Mouse (Mus musculus): Measurements from ENCODE around the gene Ormdl3. TPM values are rescaled to one million over a fixed set of nuclear protein-coding genes. Genes with fewer than 3 reads are reported as not detected.
"Not testable (repeated sequence)": the region's sequence is repeated elsewhere in the genome, so short reads cannot be mapped to it uniquely, and the experiment has no call there.

Gene Ormdl3
- polyA plus RNA-seq (2014; fragmentation: Nextera tagmentation; extraction: Ambion mirVana), result 14.9 and 17.3 TPM in 2 replicates

DNA sequence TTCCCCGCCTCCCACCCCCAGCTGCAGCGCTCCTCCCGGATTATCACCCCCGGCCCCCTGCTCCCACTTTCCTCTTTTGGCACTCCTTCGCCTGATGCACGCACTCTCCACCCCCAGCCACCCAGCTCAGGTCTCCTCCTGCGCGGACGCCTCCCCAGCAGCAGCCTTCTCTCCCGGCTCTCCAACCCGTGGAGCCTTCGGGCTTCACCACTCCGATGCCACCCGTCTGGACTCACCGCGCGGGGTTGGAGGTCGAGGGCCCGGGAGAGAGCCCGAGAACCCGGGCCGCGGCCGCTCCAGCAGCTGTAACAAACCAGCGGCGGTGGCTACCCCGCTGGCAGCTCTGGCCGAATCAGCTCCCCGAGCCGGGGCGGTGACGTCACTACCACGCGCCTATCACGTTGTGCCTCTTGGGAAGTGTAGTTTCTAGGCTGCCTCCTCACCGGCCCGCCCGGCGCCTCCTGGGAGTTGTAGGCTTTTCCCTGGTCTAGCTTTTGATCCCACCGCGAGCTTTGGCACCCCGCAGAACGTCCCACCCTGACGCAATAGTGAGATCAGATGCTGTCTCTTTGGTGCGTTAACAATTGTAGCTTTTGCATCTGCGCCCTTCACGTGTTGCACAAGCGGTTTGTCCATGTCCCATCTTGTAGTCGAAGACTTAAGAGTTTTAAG lies at the start of gene Ormdl3:
TSS of gene Ormdl3 (minus strand) at position 477 of the 672 bp plus-strand sequence.
- WGBS, result under 1% methylated on average over 49 of the region's 49 CpGs
- Histone ChIP-seq H3K4me2 (replicated peaks) (peak within 1 kb of the TSS; percentile 87), H3K27ac (peak within 1 kb of the TSS; percentile 80), H3K9me3 (ENCODE audit: control insufficient read depth, low read length) (no peaks in the 10 kb centered on the region), H3K9ac (peak within 1 kb of the TSS; percentile 73), H3K27me3 (ENCODE audit: control insufficient read depth, insufficient read depth, low read length) (no peaks in the 10 kb centered on the region), H3K36me3 (replicated peaks; ENCODE audit: control insufficient read depth, insufficient read depth) (peaks cover 16% of the 10 kb centered on the region), H3K4me3 (replicated peaks; ENCODE audit: low read length) (peak within 1 kb of the TSS; percentile 60), H3K4me1 (replicated peaks; ENCODE audit: control insufficient read depth, insufficient read depth, low read length) (peaks cover 26% of the 10 kb centered on the region)
- DNase-seq (ENCODE audit: low spot score), result peak; percentile 99
- peak; percentile 92 for ATAC-seq (ENCODE audit: low FRiP score)

DNA sequence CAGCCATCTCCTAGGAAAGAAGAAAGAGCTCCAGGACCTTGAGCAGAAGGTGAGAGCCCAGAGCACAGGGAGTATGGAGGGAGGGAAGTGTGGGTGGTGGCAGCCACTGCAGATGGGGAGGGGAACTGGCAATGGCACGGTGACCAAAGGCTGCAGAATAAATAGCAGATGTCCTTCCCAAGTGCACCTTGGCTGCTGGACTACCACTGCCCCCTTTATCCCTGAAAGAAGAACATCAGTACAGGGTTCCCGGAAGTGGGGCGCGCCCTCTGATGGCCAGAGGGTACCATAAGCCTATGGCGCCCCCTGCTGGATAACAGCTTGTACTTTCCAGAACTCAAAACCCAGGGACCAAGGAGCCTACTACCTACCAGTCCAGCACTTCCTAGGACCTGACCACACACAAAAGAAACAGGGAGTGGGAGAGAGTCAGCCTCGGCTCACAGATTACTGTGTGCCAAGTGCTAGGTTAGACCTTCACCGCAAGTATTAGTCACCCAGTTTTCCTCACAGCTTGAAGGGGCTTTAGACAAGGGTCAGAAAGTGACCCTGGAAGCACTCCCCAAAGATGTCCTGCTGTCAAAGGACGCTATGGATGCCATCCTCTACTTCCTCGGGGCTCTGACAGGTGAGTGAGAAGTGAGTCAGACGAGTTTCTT lies 48.3 kb upstream of the Ormdl3 start:
- H3K4me2 ChIP-seq (replicated peaks); H3K36me3 ChIP-seq (replicated peaks; ENCODE audit: control insufficient read depth, insufficient read depth); H3K27me3 ChIP-seq (ENCODE audit: control insufficient read depth, insufficient read depth, low read length); H3K9me3 ChIP-seq (ENCODE audit: control insufficient read depth, low read length); H3K9ac ChIP-seq; H3K4me3 ChIP-seq (replicated peaks; ENCODE audit: low read length); ATAC-seq (ENCODE audit: low FRiP score); H3K4me1 ChIP-seq (replicated peaks; ENCODE audit: control insufficient read depth, insufficient read depth, low read length); H3K27ac ChIP-seq; DNase-seq (ENCODE audit: low spot score): not testable (repeated sequence)
- WGBS, result 31% methylated on average over 10 of the region's 10 CpGs

DNA sequence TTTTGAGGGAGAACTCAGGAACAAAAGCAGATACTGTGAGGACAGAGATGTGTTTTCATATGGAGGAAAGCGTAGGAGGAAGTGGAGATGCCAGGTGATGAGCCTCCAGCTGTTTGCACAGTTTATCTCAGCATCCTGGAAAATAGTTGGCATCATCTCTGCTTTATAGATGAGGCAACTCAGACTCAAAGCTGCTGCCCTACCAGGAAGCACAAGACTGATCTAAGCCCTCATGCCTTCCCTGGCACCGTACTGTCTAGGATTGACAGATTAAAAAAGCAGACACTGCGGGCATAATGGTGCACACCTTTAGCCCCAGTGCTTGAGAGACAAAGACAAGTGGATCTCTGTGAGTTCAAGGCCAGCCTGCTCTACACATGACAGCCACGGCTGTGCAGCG lies 43.5 kb upstream of the Ormdl3 start:
- Histone ChIP-seq H3K27me3 (ENCODE audit: control insufficient read depth, insufficient read depth, low read length) (no peaks in the 10 kb centered on the region), H3K36me3 (replicated peaks; ENCODE audit: control insufficient read depth, insufficient read depth) (no peaks in the 10 kb centered on the region), H3K9ac (no peak overlapping the region), H3K4me2 (replicated peaks) (no peak overlapping the region), H3K4me1 (replicated peaks; ENCODE audit: control insufficient read depth, insufficient read depth, low read length) (no peaks in the 10 kb centered on the region), H3K27ac (no peak overlapping the region), H3K4me3 (replicated peaks; ENCODE audit: low read length) (no peak overlapping the region), H3K9me3 (ENCODE audit: control insufficient read depth, low read length) (no peaks in the 10 kb centered on the region)
- WGBS, result 90% methylated on average over 5 of the region's 5 CpGs
- no peak for ATAC-seq (ENCODE audit: low FRiP score)
- no peak for DNase-seq (ENCODE audit: low spot score)

DNA sequence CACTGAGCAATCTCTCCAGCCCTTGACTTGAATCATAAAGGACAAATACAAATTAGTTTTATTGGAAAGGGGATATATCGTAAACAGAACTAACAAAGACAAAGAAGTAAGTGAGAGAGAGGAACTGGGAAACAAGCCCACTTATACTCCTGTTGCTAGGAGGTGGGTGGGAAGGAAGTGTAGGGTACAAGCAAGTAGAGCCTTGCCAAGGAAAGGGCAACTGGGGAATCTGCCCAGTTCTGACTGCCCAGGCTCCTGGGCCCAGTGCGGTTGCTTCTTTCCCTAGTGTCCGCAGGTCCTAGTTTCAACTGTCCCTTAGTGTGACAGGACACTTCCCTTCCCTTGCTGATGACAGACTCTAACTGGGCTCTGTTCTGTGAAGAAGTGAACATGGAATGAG lies 41.5 kb upstream of the Ormdl3 start:
- Histone ChIP-seq H3K27me3 (ENCODE audit: control insufficient read depth, insufficient read depth, low read length) (no peaks in the 10 kb centered on the region), H3K36me3 (replicated peaks; ENCODE audit: control insufficient read depth, insufficient read depth) (no peaks in the 10 kb centered on the region)
- no peak for DNase-seq (ENCODE audit: low spot score)

DNA sequence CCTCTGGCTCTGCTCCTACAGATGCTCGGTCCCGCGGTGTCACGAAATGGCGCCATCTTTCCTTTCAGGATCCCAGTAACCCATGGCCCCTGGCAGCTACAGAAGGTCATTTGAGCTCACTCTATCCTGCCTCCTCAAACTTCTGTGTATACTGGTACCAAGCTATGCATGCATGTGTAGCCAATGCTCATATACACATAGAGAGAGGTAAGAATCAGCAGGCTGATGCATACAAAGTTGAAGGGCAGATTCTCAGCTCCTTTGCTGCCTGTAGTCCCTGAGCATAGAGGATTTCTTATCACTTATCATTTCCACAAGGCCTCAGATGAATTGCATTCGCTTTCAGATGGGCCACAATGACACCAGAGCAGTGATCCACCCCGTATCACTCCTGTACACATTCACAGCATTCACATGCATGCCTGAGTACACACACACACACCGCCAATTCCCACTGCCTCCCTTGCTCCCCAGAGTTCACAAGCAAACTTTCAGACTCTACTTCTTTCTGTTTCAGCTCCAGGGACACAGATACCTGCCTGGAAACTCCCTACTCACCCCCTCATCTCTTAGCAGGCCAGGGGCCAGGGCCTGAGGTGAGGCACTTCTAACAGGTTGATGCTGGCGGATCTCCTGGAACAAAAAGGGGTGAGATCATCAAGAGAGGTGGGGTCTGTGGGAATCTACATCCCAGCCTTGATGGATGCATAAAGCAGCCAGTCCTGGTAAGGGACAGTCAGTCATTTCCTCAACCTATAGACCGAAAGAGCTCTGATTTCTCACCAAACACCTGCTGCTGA lies 38.6 kb upstream of the Ormdl3 start, which contains the start of the genes Gm12355 and Gsdma3:
TSS of gene Gm12355 (minus strand) at position 51 of the 800 bp plus-strand sequence.
TSS of gene Gsdma3 (plus strand) at position 750 of the 800 bp plus-strand sequence.
- Histone ChIP-seq H3K27me3 (ENCODE audit: control insufficient read depth, insufficient read depth, low read length) (no peaks in the 10 kb centered on the region), H3K4me3 (replicated peaks; ENCODE audit: low read length) (no peak within 1 kb of the TSS), H3K36me3 (replicated peaks; ENCODE audit: control insufficient read depth, insufficient read depth) (no peaks in the 10 kb centered on the region), H3K9me3 (ENCODE audit: control insufficient read depth, low read length) (no peaks in the 10 kb centered on the region; the same call in 1 of the 2 replicates), H3K27ac (no peak within 1 kb of the TSS), H3K9ac (no peak within 1 kb of the TSS), H3K4me2 (replicated peaks) (no peak within 1 kb of the TSS), H3K4me1 (replicated peaks; ENCODE audit: control insufficient read depth, insufficient read depth, low read length) (no peaks in the 10 kb centered on the region)
- DNase-seq (ENCODE audit: low spot score) (no peak), ATAC-seq (ENCODE audit: low FRiP score) (no peak)
- WGBS, result 91% methylated on average over 10 of the region's 10 CpGs

More for the DNA sequence above, 41.5 kb upstream of the Ormdl3 start:
- Histone ChIP-seq H3K9ac (no peak overlapping the region), H3K27ac (no peak overlapping the region), H3K4me2 (replicated peaks) (no peak overlapping the region), H3K9me3 (ENCODE audit: control insufficient read depth, low read length) (no peaks in the 10 kb centered on the region), H3K4me3 (replicated peaks; ENCODE audit: low read length) (no peak overlapping the region), H3K4me1 (replicated peaks; ENCODE audit: control insufficient read depth, insufficient read depth, low read length) (no peaks in the 10 kb centered on the region)
- ATAC-seq (ENCODE audit: low FRiP score), result no peak
- WGBS, result 87% methylated on average over 3 of the region's 3 CpGs

DNA sequence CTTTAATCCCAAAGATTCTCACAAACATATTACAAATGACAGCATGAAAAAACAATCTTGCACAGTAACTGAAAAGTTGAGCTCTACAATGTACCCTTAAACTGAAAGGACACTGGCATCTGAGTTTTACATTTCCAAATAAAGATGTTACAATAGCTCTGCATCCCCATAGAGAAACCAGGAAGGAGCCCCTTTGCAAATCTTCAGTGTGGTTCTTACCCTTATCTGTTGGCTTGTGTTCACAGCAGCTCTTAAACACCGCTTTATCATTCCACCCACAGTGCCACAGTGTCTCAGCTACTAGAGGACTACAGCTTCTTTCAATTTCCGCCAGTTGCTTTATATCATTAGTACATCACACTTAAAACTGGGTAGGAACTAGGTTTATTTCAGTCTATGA lies 37.2 kb upstream of the Ormdl3 start:
- not testable (repeated sequence) for H3K36me3 ChIP-seq (replicated peaks; ENCODE audit: control insufficient read depth, insufficient read depth); H3K9ac ChIP-seq; H3K27ac ChIP-seq; H3K4me1 ChIP-seq (replicated peaks; ENCODE audit: control insufficient read depth, insufficient read depth, low read length); H3K27me3 ChIP-seq (ENCODE audit: control insufficient read depth, insufficient read depth, low read length); H3K4me3 ChIP-seq (replicated peaks; ENCODE audit: low read length); DNase-seq (ENCODE audit: low spot score); H3K4me2 ChIP-seq (replicated peaks); H3K9me3 ChIP-seq (ENCODE audit: control insufficient read depth, low read length); ATAC-seq (ENCODE audit: low FRiP score)
- 95% methylated on average over 2 of the region's 2 CpGs for whole genome bisulfite sequencing

DNA sequence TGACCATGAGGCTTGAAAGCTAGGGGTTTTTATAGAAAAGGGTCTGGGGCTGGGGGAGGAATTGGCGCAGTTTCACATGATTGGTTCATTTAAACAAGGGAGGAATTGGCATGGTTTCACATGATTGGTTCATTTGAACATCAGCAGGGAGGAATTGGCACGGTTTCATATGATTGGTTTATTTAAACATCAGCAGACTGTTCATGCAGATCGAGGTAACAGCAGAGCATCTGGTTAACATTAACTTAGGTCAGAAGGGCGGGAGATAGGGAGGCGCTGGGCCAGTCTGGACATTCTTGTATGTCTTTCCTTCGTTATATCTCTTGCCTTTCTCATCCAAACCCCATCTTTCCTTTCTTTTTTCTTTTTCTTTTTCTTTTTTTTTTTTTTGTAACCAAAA lies 36.8 kb upstream of the Ormdl3 start:
- not testable (repeated sequence) for H3K36me3 ChIP-seq (replicated peaks; ENCODE audit: control insufficient read depth, insufficient read depth); H3K4me3 ChIP-seq (replicated peaks; ENCODE audit: low read length); ATAC-seq (ENCODE audit: low FRiP score); H3K27me3 ChIP-seq (ENCODE audit: control insufficient read depth, insufficient read depth, low read length); H3K9me3 ChIP-seq (ENCODE audit: control insufficient read depth, low read length); H3K4me1 ChIP-seq (replicated peaks; ENCODE audit: control insufficient read depth, insufficient read depth, low read length); H3K27ac ChIP-seq; H3K4me2 ChIP-seq (replicated peaks); H3K9ac ChIP-seq; DNase-seq (ENCODE audit: low spot score)
- WGBS, result 87% methylated on average over 6 of the region's 6 CpGs

DNA sequence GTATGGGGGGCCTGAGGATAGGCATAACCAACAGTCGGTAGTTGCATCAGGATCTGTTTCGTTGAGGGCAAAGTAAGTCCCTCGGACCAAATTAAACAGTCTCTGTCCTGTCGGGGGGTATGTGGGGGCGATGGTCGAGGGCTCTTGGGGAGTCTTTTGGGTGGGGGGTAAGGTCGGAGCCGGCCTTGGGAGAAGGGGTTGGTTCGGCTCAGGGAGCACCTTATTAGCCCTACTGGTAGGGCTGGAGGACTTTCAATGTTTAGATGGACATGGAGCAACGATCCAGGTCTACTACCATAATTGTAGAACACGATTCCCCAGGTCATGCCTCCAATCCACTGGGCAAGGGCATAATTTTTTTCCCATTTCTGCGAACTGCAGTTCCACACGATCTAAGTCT lies 33.6 kb upstream of the Ormdl3 start:
- 93% methylated on average over 13 of the region's 13 CpGs for WGBS
- H3K27me3 ChIP-seq (ENCODE audit: control insufficient read depth, insufficient read depth, low read length), result no peaks in the 10 kb centered on the region
- H3K9me3 ChIP-seq (ENCODE audit: control insufficient read depth, low read length), result no peaks in the 10 kb centered on the region; the same call in 1 of the 2 replicates
- H3K4me2 ChIP-seq (replicated peaks), result no peak overlapping the region
- H3K36me3 ChIP-seq (replicated peaks; ENCODE audit: control insufficient read depth, insufficient read depth), result no peaks in the 10 kb centered on the region
- H3K9ac ChIP-seq, result no peak overlapping the region
- ATAC-seq (ENCODE audit: low FRiP score), result no peak
- no peaks in the 10 kb centered on the region for H3K4me1 ChIP-seq (replicated peaks; ENCODE audit: control insufficient read depth, insufficient read depth, low read length)
- no peak for DNase-seq (ENCODE audit: low spot score)
- no peak overlapping the region for H3K4me3 ChIP-seq (replicated peaks; ENCODE audit: low read length)
- H3K27ac ChIP-seq, result no peak overlapping the region

DNA sequence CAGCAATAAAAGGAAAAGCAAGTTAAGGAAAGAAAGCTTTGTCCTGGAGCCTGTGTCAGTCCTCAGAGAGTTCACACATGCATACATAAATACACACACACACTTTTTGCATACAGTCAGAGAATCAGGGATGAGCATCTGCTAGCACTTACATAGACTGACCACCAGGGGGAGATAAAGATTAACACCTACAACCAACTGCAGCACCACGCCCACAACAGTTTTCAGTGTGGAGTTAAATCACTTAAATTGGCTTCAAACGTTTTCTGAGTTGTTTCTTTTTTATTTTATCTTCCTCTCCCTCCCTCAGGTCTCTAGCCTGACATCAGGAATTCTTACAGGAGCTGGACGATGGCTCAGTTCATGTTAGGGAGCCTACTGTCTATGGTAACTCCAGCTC lies 19.6 kb upstream of the Ormdl3 start:
- Histone ChIP-seq H3K9me3 (ENCODE audit: control insufficient read depth, low read length) (no peaks in the 10 kb centered on the region), H3K4me3 (replicated peaks; ENCODE audit: low read length) (no peak overlapping the region), H3K4me2 (replicated peaks) (no peak overlapping the region), H3K36me3 (replicated peaks; ENCODE audit: control insufficient read depth, insufficient read depth) (no peaks in the 10 kb centered on the region), H3K27me3 (ENCODE audit: control insufficient read depth, insufficient read depth, low read length) (no peaks in the 10 kb centered on the region), H3K4me1 (replicated peaks; ENCODE audit: control insufficient read depth, insufficient read depth, low read length) (no peaks in the 10 kb centered on the region), H3K27ac (no peak overlapping the region), H3K9ac (no peak overlapping the region)
- ATAC-seq (ENCODE audit: low FRiP score), result no peak
- peak; percentile 76 for DNase-seq (ENCODE audit: low spot score)
- WGBS, result 4% methylated on average over 3 of the region's 3 CpGs
